Mouse (Mus musculus) lung, embryonic 16.5 days (tissue): Measurements from ENCODE around the gene Nxn. TPM values are rescaled to one million over a fixed set of nuclear protein-coding genes. Genes with fewer than 3 reads are reported as not detected.

Experiments
- ATAC-seq: fragments of 200-750 bp; cut with Nextera tagmentation; 2 replicates; pipeline ENCODE4 v1.8.0; 2017; ENCODE audit warnings: low read depth, mild to moderate bottlenecking, moderate library complexity
- H3K27ac ChIP-seq: fragments of 300-500 bp; sonication (generic); 2 replicates; pipeline ENCODE4 v1.5.1; 2014; ENCODE audit warnings: mild to moderate bottlenecking, control low read depth, low read length
- H3K27me3 ChIP-seq: fragments of 300-500 bp; sonication (generic); 2 replicates; pipeline ENCODE4 v1.6.1; 2014; ENCODE audit warnings: low read depth, low read length, mixed read lengths; ENCODE audit not compliant: control insufficient read depth, insufficient read depth
- H3K36me3 ChIP-seq: fragments of 300-500 bp; sonication (generic); 2 replicates; pipeline ENCODE4 v1.6.1; 2014; ENCODE audit warnings: low read length; ENCODE audit not compliant: control insufficient read depth, insufficient read depth
- H3K4me1 ChIP-seq: fragments of 300-500 bp; sonication (generic); replicated peaks from 2 replicates; pipeline ENCODE4 v1.6.1; 2014; ENCODE audit warnings: low read length, mixed read lengths; ENCODE audit not compliant: control insufficient read depth, insufficient read depth
- H3K4me2 ChIP-seq: fragments of 300-500 bp; sonication (generic); 2 replicates; pipeline ENCODE4 v1.6.1; 2014; ENCODE audit warnings: low read depth, low read length, control low read depth
- H3K4me3 ChIP-seq: fragments of 300-500 bp; sonication (generic); 2 replicates; pipeline ENCODE4 v1.5.1; 2014; ENCODE audit warnings: mild to moderate bottlenecking, low read length, control low read depth
- H3K9ac ChIP-seq: fragments of 300-500 bp; sonication (generic); 2 replicates; pipeline ENCODE4 v1.6.1; 2014; ENCODE audit warnings: low read length, control low read depth
- H3K9me3 ChIP-seq: fragments of 300-500 bp; sonication (generic); 2 replicates; pipeline ENCODE4 v1.6.1; 2016; ENCODE audit warnings: low read length; ENCODE audit not compliant: control insufficient read depth
- WGBS: fragments of 180-500 bp; shearing (Covaris S2); extraction: QIAGEN DNeasy Blood & Tissue Kit; methylation state at CpG from one replicate; pipeline ENCODE4 v1.1.7; 2014; 5-methylcytosine and 5-hydroxymethylcytosine counted together
- polyA plus RNA-seq: library from polyadenylated mRNA; unstranded; fragments of >200 nt; fragmentation: Nextera tagmentation; extraction: Ambion mirVana; gene quantifications from 2 replicates; pipeline ENCODE4 v1.2.1, GENCODE M21; 2015

Nxn gene
- polyA plus RNA-seq, 1 experiment from 2014 or later, result 19.4 TPM

- Histone ChIP-seq H3K4me3 (no peak overlapping the region), H3K9me3 (no peaks in the 10 kb centered on the region), H3K27ac (no peak overlapping the region), H3K27me3 (no peaks in the 10 kb centered on the region), H3K4me2 (no peak overlapping the region), H3K36me3 (no peaks in the 10 kb centered on the region), H3K4me1 (peaks cover 30% of the 10 kb centered on the region), H3K9ac (no peak overlapping the region)
- WGBS, result 65% methylated on average over 5 of the region's 5 CpGs
- no peak for ATAC-seq
Measured at GRCm38 (mm10) chr11:76322939-76323338, 76.0 kb downstream of the Nxn start.

GRCm38 (mm10) chr11:76322081-76322480 is 76.9 kb downstream of the Nxn start:
- no peak overlapping the region for H3K4me3 ChIP-seq
- WGBS, result 74% methylated on average over 1 of the region's 1 CpGs
- no peak overlapping the region for H3K9ac ChIP-seq
- H3K36me3 ChIP-seq, result no peaks in the 10 kb centered on the region
- H3K4me1 ChIP-seq, result peaks cover 24% of the 10 kb centered on the region
- no peak for ATAC-seq
- H3K9me3 ChIP-seq, result no peaks in the 10 kb centered on the region
- peak overlapping the region; percentile 40; the same call in 1 of the 2 replicates for H3K27ac ChIP-seq
- H3K27me3 ChIP-seq, result no peaks in the 10 kb centered on the region
- H3K4me2 ChIP-seq, result no peak overlapping the region

- Histone ChIP-seq H3K27ac (no peak overlapping the region), H3K4me3 (no peak overlapping the region), H3K9ac (no peak overlapping the region), H3K4me2 (no peak overlapping the region), H3K27me3 (no peaks in the 10 kb centered on the region), H3K4me1 (peaks cover 20% of the 10 kb centered on the region), H3K36me3 (no peaks in the 10 kb centered on the region), H3K9me3 (no peaks in the 10 kb centered on the region)
- ATAC-seq, result peak; percentile 52; the same call in 1 of the 2 replicates
- WGBS, result 57% methylated on average over 9 of the region's 9 CpGs
Measured at GRCm38 (mm10) chr11:76320475-76320874, 78.5 kb downstream of the Nxn start.

GRCm38 (mm10) chr11:76319714-76320435 is 79.1 kb downstream of the Nxn start:
- Histone ChIP-seq H3K9me3 (no peaks in the 10 kb centered on the region), H3K9ac (no peak overlapping the region), H3K4me2 (no peak overlapping the region), H3K27ac (no peak overlapping the region), H3K36me3 (no peaks in the 10 kb centered on the region), H3K27me3 (no peaks in the 10 kb centered on the region), H3K4me3 (no peak overlapping the region), H3K4me1 (peaks cover 20% of the 10 kb centered on the region)
- 66% methylated on average over 9 of the region's 9 CpGs for WGBS
- no peak for ATAC-seq

- Histone ChIP-seq H3K36me3 (no peaks in the 10 kb centered on the region), H3K9me3 (no peaks in the 10 kb centered on the region), H3K27me3 (no peaks in the 10 kb centered on the region), H3K4me2 (no peak overlapping the region), H3K4me3 (no peak overlapping the region), H3K9ac (no peak overlapping the region), H3K4me1 (peaks cover 8% of the 10 kb centered on the region), H3K27ac (no peak overlapping the region)
- no peak for ATAC-seq
- 70% methylated on average over 2 of the region's 2 CpGs for WGBS
Measured at GRCm38 (mm10) chr11:76317904-76318303, 81.0 kb downstream of the Nxn start.

- 80% methylated on average over 5 of the region's 5 CpGs for WGBS
- Histone ChIP-seq H3K9me3 (no peaks in the 10 kb centered on the region), H3K4me1 (peaks cover 12% of the 10 kb centered on the region), H3K9ac (no peak overlapping the region), H3K36me3 (no peaks in the 10 kb centered on the region), H3K4me3 (no peak overlapping the region), H3K4me2 (no peak overlapping the region), H3K27ac (no peak overlapping the region), H3K27me3 (no peaks in the 10 kb centered on the region)
- no peak for ATAC-seq
Measured at GRCm38 (mm10) chr11:76315785-76316444, 83.0 kb downstream of the Nxn start.

GRCm38 (mm10) chr11:76314741-76315140 is 84.2 kb downstream of the Nxn start:
- no peak for ATAC-seq
- H3K9ac ChIP-seq, result no peak overlapping the region
- H3K4me2 ChIP-seq, result no peak overlapping the region
- no peaks in the 10 kb centered on the region for H3K36me3 ChIP-seq
- H3K27ac ChIP-seq, result no peak overlapping the region
- H3K4me1 ChIP-seq, result peaks cover 24% of the 10 kb centered on the region
- no peaks in the 10 kb centered on the region for H3K9me3 ChIP-seq
- no peak overlapping the region for H3K4me3 ChIP-seq
- 76% methylated on average over 4 of the region's 4 CpGs for WGBS
- H3K27me3 ChIP-seq, result no peaks in the 10 kb centered on the region

GRCm38 (mm10) chr11:76314140-76314539 is 84.8 kb downstream of the Nxn start:
- Histone ChIP-seq H3K4me1 (peaks cover 29% of the 10 kb centered on the region), H3K4me3 (no peak overlapping the region), H3K27me3 (no peaks in the 10 kb centered on the region), H3K9ac (no peak overlapping the region), H3K4me2 (no peak overlapping the region), H3K27ac (no peak overlapping the region), H3K9me3 (no peaks in the 10 kb centered on the region), H3K36me3 (no peaks in the 10 kb centered on the region)
- ATAC-seq, result no peak
- WGBS, result 67% methylated on average over 6 of the region's 6 CpGs

- no peak overlapping the region for H3K27ac ChIP-seq
- H3K4me2 ChIP-seq, result no peak overlapping the region
- 52% methylated on average over 4 of the region's 4 CpGs for WGBS
- H3K4me3 ChIP-seq, result no peak overlapping the region
- ATAC-seq, result no peak
- H3K36me3 ChIP-seq, result no peaks in the 10 kb centered on the region
- H3K9me3 ChIP-seq, result no peaks in the 10 kb centered on the region
- H3K27me3 ChIP-seq, result no peaks in the 10 kb centered on the region
- H3K4me1 ChIP-seq, result peaks cover 29% of the 10 kb centered on the region
- H3K9ac ChIP-seq, result no peak overlapping the region
Measured at GRCm38 (mm10) chr11:76312805-76313204, 86.1 kb downstream of the Nxn start.
